Mouse (Mus musculus): ENCODE measurements around the gene Slc24a3.

GRCm38 (mm10) chr2:145333466-145333865 is 165.9 kb downstream of the Slc24a3 start:
- TF ChIP-seq CTCF (IDR thresholded peaks at IDR 0.05; ENCODE audit: low read depth, low read length) (no peak), POLR2A (IDR thresholded peaks at IDR 0.05; ENCODE audit: extremely low read depth, insufficient read depth, low read length) (no peak)

Data from liver, adult 2 months (tissue).